Mouse (Mus musculus) WW6 (cell line): ENCODE results near the gene Susd6.

Experiments
- DNase-seq: peaks from one replicate; pipeline ENCODE4 v3.0.0-alpha.2; 2013; ENCODE audit warnings: low read depth, low spot score

The Susd6 gene

GRCm38 (mm10) chr12:80838271-80838670, 48.0 kb downstream of the Susd6 start:
- DNase-seq = no peak

DNA sequence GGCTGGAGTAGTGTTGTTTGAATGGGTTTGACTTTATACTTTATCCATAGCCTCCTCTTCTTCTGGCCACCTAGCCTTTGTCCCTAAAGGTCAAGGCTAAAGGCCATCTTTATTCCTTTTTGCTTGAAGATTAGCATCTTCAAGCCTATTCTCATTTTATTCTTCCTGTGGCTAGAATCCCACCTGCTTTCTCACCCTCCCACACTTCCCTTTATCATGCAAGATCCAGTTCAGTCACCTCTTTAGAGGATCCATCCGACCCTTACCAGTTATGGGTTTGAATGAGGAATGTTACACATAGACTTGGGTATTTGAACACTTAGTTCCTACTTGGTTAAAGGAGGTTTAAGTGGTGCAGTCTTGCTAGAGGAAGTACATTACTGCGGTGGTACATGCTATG, 48.5 kb downstream of the Susd6 start:
- DNase-seq = no peak

- no peak for DNase-seq
These were observed 49.3 kb downstream of the Susd6 start for GRCm38 (mm10) chr12:80839631-80840030.

- no peak for DNase-seq
These were observed 51.3 kb downstream of the Susd6 start for GRCm38 (mm10) chr12:80841618-80842017.

DNA sequence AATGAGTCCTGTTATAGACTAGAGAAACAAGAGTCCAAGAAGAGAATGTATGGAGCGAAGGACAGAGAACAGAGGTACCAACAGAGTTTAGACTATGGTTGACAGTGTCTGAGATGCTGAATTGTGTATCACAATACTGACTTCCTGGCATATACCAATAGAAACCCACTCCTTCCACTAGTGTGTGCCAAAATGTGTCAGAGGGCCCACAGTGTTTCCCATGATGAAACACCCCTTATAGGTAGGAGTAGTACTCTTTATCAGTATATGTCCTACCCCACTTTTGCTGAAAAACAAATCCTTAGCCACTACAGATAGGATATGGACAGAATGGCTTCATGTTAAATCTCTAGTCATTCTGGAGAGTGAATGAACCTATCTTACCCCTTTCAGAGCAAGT, 52.3 kb downstream of the Susd6 start:
- DNase-seq = no peak

DNA sequence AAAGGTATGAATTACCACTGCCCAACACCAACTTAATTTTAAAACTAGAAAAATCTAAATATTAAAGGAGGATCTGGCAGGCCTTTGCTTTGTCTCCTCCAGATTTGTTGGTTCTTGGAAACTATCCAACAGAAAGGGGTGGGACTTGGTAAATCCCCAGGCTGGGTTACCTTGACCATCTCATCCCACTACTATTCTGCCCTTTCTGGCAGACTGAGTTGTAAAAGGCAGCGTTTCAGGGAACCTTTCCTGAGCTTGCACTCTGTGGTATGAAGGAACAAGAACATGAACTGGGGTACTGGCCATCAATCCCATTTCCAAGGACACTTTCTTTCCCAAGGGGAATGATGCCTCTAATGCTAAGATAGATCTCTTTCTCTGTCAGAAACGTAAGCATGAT, 52.9 kb downstream of the Susd6 start:
- no peak for DNase-seq

DNA sequence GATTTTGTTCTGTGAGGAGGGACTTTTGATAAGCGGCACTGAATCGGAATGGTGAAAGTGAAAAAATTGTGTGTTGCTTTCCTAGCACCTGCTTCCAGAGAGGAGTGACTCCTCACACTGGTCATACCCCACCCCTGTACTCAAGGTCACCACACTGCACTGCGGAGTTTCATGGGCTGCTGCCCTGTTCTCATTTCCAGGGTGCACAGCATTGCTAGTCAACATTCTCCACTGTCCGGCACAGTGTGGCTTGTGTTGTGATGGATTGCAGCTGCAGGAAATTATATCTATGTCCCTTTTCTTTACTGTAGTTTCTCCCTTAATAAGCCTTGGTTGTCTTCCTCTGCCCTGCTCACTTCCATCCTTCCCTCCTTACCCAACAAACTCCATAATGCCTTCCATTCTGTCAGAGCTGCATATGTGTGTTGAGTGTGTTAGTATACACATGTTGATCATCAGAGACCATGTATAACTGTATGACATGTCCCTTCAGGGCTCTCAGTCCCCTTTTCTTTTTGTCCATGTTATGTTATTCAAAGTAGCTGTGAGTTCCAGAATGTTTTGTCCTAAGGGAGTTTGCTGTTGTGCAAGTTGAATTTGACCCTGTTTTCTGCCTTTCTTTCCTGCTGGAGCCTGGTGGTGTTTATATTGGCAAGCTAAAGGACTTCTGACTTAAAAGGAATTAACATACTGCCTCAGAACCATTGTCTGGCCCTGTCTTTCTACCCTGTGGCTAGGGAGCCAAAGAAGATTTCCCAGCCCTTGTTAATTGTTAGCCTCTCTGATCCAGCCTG, 53.5 kb downstream of the Susd6 start:
- no peak for DNase-seq

DNA sequence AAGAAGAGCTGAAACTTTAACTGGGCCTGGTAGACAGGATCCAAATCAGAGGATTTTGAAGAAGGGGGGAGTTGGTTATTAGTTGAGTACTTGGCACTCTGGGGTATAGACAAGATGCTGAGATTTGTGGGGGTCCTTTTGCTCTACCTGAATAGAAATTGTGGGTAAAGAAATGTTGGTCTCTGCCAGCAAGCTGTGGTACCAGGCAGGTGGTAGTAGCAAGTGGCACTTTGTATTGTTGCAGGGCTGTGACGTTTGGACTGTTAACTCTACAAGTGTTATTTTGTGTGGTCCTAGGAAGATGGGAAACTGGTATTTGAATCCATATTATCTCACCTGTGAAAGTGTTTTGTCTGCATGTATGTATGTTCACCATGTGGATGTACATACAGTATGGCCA, 55.6 kb downstream of the Susd6 start:
- no peak for DNase-seq

DNA sequence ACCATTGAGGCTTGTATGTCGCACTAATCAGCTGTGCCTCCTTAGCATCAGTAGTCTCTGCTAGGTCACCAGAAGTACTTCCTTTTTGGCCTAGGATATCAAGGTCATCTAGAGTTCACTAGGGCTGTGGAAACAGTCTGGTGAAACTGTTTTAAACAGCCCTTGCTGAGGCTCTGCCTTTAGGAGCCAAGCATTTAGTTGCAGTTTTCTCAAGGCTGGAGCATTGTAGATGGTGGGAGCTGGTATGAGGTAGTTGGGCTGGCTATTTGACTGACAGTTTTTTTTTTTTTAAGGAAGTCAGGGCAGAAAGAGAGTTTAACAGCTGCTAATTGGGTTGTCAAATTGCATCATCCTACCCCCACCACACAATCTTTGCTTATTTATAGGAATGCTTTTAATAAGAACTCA, 56.6 kb downstream of the Susd6 start:
- DNase-seq = no peak

- no peak for DNase-seq
These were observed 61.7 kb downstream of the Susd6 start for GRCm38 (mm10) chr12:80852001-80852400.

GRCm38 (mm10) chr12:80853737-80854136, 63.4 kb downstream of the Susd6 start:
- DNase-seq = no peak

- no peak for DNase-seq
These were observed 64.4 kb downstream of the Susd6 start for GRCm38 (mm10) chr12:80854671-80855070.

DNA sequence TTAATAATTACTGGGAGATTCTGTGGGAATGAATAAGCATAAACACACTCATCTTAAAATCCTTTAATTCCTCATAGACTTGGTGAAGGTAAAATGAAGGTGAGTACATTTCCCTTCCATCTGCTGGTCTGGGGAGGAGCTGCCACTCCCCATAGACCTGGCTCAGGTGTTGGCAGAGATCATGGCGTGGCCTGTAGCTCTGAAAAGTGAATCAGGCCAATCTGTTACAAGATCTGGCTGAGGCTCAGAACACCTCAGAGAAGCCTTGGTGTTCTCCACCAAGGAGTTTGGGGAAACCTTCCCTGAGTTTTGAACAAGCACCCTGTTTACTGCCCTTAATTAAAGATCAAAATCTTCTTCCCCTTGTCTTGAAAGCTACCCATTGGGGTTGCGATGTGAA, 64.8 kb downstream of the Susd6 start:
- DNase-seq = no peak

DNA sequence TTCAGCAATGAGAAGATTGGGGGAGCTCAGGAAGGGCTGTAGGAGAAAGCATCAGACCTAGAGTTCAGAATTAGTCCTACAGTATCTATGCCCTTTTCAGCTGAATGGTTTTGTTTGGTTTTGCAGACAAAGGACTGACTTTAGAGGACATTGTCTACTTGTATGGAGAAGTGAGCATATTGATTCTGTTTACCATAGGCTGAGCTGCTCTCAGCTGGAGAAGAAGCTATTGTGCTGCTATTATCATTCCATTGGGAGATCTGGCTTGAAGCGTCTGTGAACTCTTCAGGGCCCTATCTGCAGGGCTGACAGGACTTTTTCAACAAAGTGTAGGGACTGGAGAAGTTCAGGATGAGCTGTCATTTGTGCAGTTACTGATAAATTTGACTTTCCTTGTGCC, 65.3 kb downstream of the Susd6 start:
- no peak for DNase-seq

- no peak for DNase-seq
These were observed 67.5 kb downstream of the Susd6 start for GRCm38 (mm10) chr12:80857636-80858293.

DNA sequence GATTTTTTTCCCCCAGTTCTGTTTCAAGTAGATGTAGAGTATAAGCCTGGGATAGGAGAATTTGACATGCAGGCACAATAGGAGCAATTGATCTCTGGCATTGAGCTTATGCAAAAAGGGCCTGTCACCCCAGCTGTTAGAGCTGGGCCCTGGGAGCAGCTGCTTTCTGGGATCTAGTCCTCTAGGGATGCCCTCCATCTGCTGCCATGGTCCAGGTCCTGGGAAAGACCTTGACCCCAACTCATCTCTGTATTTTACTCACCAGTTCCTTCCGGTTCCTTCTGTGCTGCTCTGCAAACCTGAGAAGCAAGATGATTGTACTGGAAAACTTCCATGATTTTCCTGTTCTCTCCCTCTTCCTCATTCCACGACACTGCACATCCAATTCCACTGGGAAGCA, 68.0 kb downstream of the Susd6 start:
- no peak for DNase-seq

GRCm38 (mm10) chr12:80861916-80862315, 71.6 kb downstream of the Susd6 start:
- no peak for DNase-seq

DNA sequence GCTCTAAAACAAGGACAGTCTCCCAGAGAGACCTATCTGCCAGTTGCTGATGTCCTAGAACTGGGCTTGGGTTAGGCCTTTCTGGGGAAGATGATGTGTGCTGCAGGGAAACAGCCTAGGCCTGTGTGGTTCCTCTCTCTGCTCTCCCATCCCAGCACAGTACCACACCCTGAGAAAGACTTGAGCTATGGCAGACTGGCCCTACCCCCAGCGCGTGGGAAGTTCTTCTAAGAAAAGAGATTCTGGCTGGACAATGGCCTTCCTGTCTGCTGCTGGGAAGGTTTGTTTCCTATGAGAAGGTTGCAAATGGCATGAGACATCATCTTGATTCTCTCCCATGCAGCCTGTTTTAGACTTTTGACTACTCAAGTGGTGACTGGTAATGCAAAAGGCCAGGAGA, 73.1 kb downstream of the Susd6 start:
- no peak for DNase-seq

GRCm38 (mm10) chr12:80865175-80865574, 74.9 kb downstream of the Susd6 start:
- DNase-seq = no peak

- no peak for DNase-seq
These were observed 75.7 kb downstream of the Susd6 start for GRCm38 (mm10) chr12:80866023-80866422.

GRCm38 (mm10) chr12:80867083-80867482, 76.8 kb downstream of the Susd6 start:
- DNase-seq = no peak

DNA sequence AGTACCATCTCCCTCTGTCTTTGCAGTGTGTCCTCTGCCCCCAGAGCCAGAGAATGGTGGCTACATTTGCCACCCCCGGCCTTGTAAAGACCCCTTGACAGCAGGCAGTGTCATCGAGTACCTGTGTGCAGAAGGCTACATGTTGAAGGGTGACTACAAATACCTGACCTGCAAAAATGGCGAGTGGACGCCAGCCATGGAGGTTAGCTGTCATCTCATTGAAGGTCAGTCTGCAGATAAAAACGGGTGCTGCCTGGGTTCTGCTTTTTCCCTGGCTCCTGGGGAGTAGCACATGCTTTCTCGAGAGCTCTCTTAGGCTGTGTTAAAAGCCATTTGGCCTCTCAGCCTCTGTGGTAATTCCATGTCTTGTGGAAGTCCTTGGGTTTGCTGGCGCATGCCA, 78.1 kb downstream of the Susd6 start:
- DNase-seq = no peak
